Mouse (Mus musculus) embryo, embryonic 10.5 days (tissue): Measurements from ENCODE around the gene Rbm4b.
A peak's percentile ranks its signal among the peaks of the same experiment; 100 is the strongest.

Experiments used
- DNase-seq: peaks from one replicate; pipeline ENCODE4 v3.0.0-alpha.2; 2015; ENCODE audit warnings: low spot score

Gene Rbm4b

GRCm38 (mm10) chr19:4810746-4811062 lies 54.4 kb downstream of the Rbm4b start:
- no peak for DNase-seq

- peak; percentile 99 for DNase-seq
Measured at GRCm38 (mm10) chr19:4811063-4811908, 55.0 kb downstream of the Rbm4b start, which contains the start of the genes Gm21992 and Rbm14. TSS of gene Gm21992 (minus strand) at chr19:4811612. TSS of gene Rbm14 (minus strand) at chr19:4811634.

- DNase-seq, result no peak
Measured at GRCm38 (mm10) chr19:4811909-4812242, 55.6 kb downstream of the Rbm4b start.

GRCm38 (mm10) chr19:4812334-4812949 lies 56.1 kb downstream of the Rbm4b start:
- DNase-seq, result peak; percentile 4

- DNase-seq, result peak; percentile 45
Measured at GRCm38 (mm10) chr19:4813015-4813414, 56.7 kb downstream of the Rbm4b start.
